Mouse (Mus musculus): ENCODE measurements around the gene Drd4. TPM values are rescaled to one million over a fixed set of nuclear protein-coding genes. Genes with fewer than 3 reads are reported as not detected.

Gene Drd4
- polyA plus RNA-seq (2014; fragmentation: Illumina TruSeq; extraction: RNeasy Lipid Tissue Mini Kit (QIAGEN cat#74804)) = not detected

GRCm38 (mm10) chr7:141291921-141292582, at the start of gene Drd4:
Drd4 (plus strand) TSS chr7:141292006.

GRCm38 (mm10) chr7:141265739-141266561, 25.9 kb upstream of the Drd4 start, which contains the start of gene Irf7:
Irf7 (minus strand) TSS chr7:141266481.

GRCm38 (mm10) chr7:141276546-141276945, 15.3 kb upstream of the Drd4 start, which contains the start of gene Cdhr5:
Cdhr5 (minus strand) TSS chr7:141276786.

GRCm38 (mm10) chr7:141278766-141279590, 12.8 kb upstream of the Drd4 start, which contains the start of gene Sct:
Sct (minus strand) TSS chr7:141279133.

GRCm38 (mm10) chr7:141327469-141328372, 35.9 kb downstream of the Drd4 start, which contains the start of the genes Deaf1 and Tmem80:
Deaf1 (minus strand) TSS chr7:141327690.
Tmem80 (plus strand) TSS chr7:141327739.

GRCm38 (mm10) chr7:141338576-141339131, 46.8 kb downstream of the Drd4 start, which contains the start of gene Eps8l2:
Eps8l2 (plus strand) TSS chr7:141338880.

Other genes starting within 250 kb of the Drd4 start
- gene B4galnt4, start 230.9 kb upstream of the Drd4 start, polyA plus RNA-seq (2014; fragmentation: Illumina TruSeq; extraction: RNeasy Lipid Tissue Mini Kit (QIAGEN cat#74804)) = not detected
- not detected for gene Pkp3, start 213.8 kb upstream of the Drd4 start, polyA plus RNA-seq (2014; fragmentation: Illumina TruSeq; extraction: RNeasy Lipid Tissue Mini Kit (QIAGEN cat#74804))
- gene Sigirr, start 191.4 kb upstream of the Drd4 start, polyA plus RNA-seq (2014; fragmentation: Illumina TruSeq; extraction: RNeasy Lipid Tissue Mini Kit (QIAGEN cat#74804)) = not detected
- not detected for gene Ano9, start 174.2 kb upstream of the Drd4 start, polyA plus RNA-seq (2014; fragmentation: Illumina TruSeq; extraction: RNeasy Lipid Tissue Mini Kit (QIAGEN cat#74804))
- gene Ptdss2, start 169.6 kb upstream of the Drd4 start, polyA plus RNA-seq (2014; fragmentation: Illumina TruSeq; extraction: RNeasy Lipid Tissue Mini Kit (QIAGEN cat#74804)) = 21.8 TPM
- 1.00 TPM for gene Rnh1, start 119.1 kb upstream of the Drd4 start, polyA plus RNA-seq (2014; fragmentation: Illumina TruSeq; extraction: RNeasy Lipid Tissue Mini Kit (QIAGEN cat#74804))
- 3.6 TPM for gene Hras, start 98.0 kb upstream of the Drd4 start, polyA plus RNA-seq (2014; fragmentation: Illumina TruSeq; extraction: RNeasy Lipid Tissue Mini Kit (QIAGEN cat#74804))
- gene Lrrc56, start 97.8 kb upstream of the Drd4 start, polyA plus RNA-seq (2014; fragmentation: Illumina TruSeq; extraction: RNeasy Lipid Tissue Mini Kit (QIAGEN cat#74804)) = 0.77 TPM
- gene Lmntd2, start 77.9 kb upstream of the Drd4 start, polyA plus RNA-seq (2014; fragmentation: Illumina TruSeq; extraction: RNeasy Lipid Tissue Mini Kit (QIAGEN cat#74804)) = not detected
- 0.80 TPM for gene Rassf7, start 76.1 kb upstream of the Drd4 start, polyA plus RNA-seq (2014; fragmentation: Illumina TruSeq; extraction: RNeasy Lipid Tissue Mini Kit (QIAGEN cat#74804))
- gene Phrf1, start 63.2 kb upstream of the Drd4 start, polyA plus RNA-seq (2014; fragmentation: Illumina TruSeq; extraction: RNeasy Lipid Tissue Mini Kit (QIAGEN cat#74804)) = 26.7 TPM
- gene Irf7, start 25.5 kb upstream of the Drd4 start, polyA plus RNA-seq (2014; fragmentation: Illumina TruSeq; extraction: RNeasy Lipid Tissue Mini Kit (QIAGEN cat#74804)) = 7.9 TPM
- gene Cdhr5, start 15.2 kb upstream of the Drd4 start, polyA plus RNA-seq (2014; fragmentation: Illumina TruSeq; extraction: RNeasy Lipid Tissue Mini Kit (QIAGEN cat#74804)) = 1.1 TPM
- gene Sct, start 12.9 kb upstream of the Drd4 start, polyA plus RNA-seq (2014; fragmentation: Illumina TruSeq; extraction: RNeasy Lipid Tissue Mini Kit (QIAGEN cat#74804)) = not detected
- 1.5 TPM for gene Deaf1, start 35.7 kb downstream of the Drd4 start, polyA plus RNA-seq (2014; fragmentation: Illumina TruSeq; extraction: RNeasy Lipid Tissue Mini Kit (QIAGEN cat#74804))
- 9.4 TPM for gene Tmem80, start 35.7 kb downstream of the Drd4 start, polyA plus RNA-seq (2014; fragmentation: Illumina TruSeq; extraction: RNeasy Lipid Tissue Mini Kit (QIAGEN cat#74804))
- gene Eps8l2, start 46.9 kb downstream of the Drd4 start, polyA plus RNA-seq (2014; fragmentation: Illumina TruSeq; extraction: RNeasy Lipid Tissue Mini Kit (QIAGEN cat#74804)) = not detected
- 7.8 TPM for gene Taldo1, start 100.2 kb downstream of the Drd4 start, polyA plus RNA-seq (2014; fragmentation: Illumina TruSeq; extraction: RNeasy Lipid Tissue Mini Kit (QIAGEN cat#74804))
- 15.2 TPM for gene Gatd1, start 122.1 kb downstream of the Drd4 start, polyA plus RNA-seq (2014; fragmentation: Illumina TruSeq; extraction: RNeasy Lipid Tissue Mini Kit (QIAGEN cat#74804))
- not detected for gene Cend1, start 137.5 kb downstream of the Drd4 start, polyA plus RNA-seq (2014; fragmentation: Illumina TruSeq; extraction: RNeasy Lipid Tissue Mini Kit (QIAGEN cat#74804))
- 0.46 TPM for gene Slc25a22, start 145.9 kb downstream of the Drd4 start, polyA plus RNA-seq (2014; fragmentation: Illumina TruSeq; extraction: RNeasy Lipid Tissue Mini Kit (QIAGEN cat#74804))
- gene Pidd1, start 152.0 kb downstream of the Drd4 start, polyA plus RNA-seq (2014; fragmentation: Illumina TruSeq; extraction: RNeasy Lipid Tissue Mini Kit (QIAGEN cat#74804)) = not detected
- gene Rplp2, start 155.4 kb downstream of the Drd4 start, polyA plus RNA-seq (2014; fragmentation: Illumina TruSeq; extraction: RNeasy Lipid Tissue Mini Kit (QIAGEN cat#74804)) = 15.0 TPM
- gene Pnpla2, start 163.2 kb downstream of the Drd4 start, polyA plus RNA-seq (2014; fragmentation: Illumina TruSeq; extraction: RNeasy Lipid Tissue Mini Kit (QIAGEN cat#74804)) = 1.3 TPM
- gene Cracr2b, start 169.1 kb downstream of the Drd4 start, polyA plus RNA-seq (2014; fragmentation: Illumina TruSeq; extraction: RNeasy Lipid Tissue Mini Kit (QIAGEN cat#74804)) = not detected
- gene Cd151, start 175.4 kb downstream of the Drd4 start, polyA plus RNA-seq (2014; fragmentation: Illumina TruSeq; extraction: RNeasy Lipid Tissue Mini Kit (QIAGEN cat#74804)) = 45.2 TPM
- 2.4 TPM for gene Polr2l, start 183.1 kb downstream of the Drd4 start, polyA plus RNA-seq (2014; fragmentation: Illumina TruSeq; extraction: RNeasy Lipid Tissue Mini Kit (QIAGEN cat#74804))
- 6.2 TPM for gene Tspan4, start 183.2 kb downstream of the Drd4 start, polyA plus RNA-seq (2014; fragmentation: Illumina TruSeq; extraction: RNeasy Lipid Tissue Mini Kit (QIAGEN cat#74804))
- 3.6 TPM for gene Chid1, start 247.9 kb downstream of the Drd4 start, polyA plus RNA-seq (2014; fragmentation: Illumina TruSeq; extraction: RNeasy Lipid Tissue Mini Kit (QIAGEN cat#74804))

Measured in ovary, adult 10 weeks (tissue).